Mouse (Mus musculus) stomach, postnatal 0 days (tissue): ENCODE data around the gene Lgals7. TPM values are rescaled to one million over a fixed set of nuclear protein-coding genes. Genes with fewer than 3 reads are reported as not detected.

Experiments
- ATAC-seq: fragments of 200-750 bp; cut with Nextera tagmentation; 2 replicates; pipeline ENCODE4 v1.8.0; 2017; ENCODE audit not compliant: low FRiP score, low TSS enrichment
- DNase-seq: peaks from one replicate; pipeline ENCODE4 v3.0.0-alpha.2; 2016; ENCODE audit warnings: low spot score
- H3K27ac ChIP-seq: fragments of 300-500 bp; sonication (generic); replicated peaks from 2 replicates; pipeline ENCODE4 v1.5.1; 2014; ENCODE audit warnings: mild to moderate bottlenecking, control low read depth
- H3K27me3 ChIP-seq: fragments of 300-500 bp; sonication (generic); 2 replicates; pipeline ENCODE4 v1.6.1; 2014; ENCODE audit warnings: low read length; ENCODE audit not compliant: control insufficient read depth, insufficient read depth
- H3K36me3 ChIP-seq: fragments of 300-500 bp; sonication (generic); 2 replicates; pipeline ENCODE4 v1.6.1; 2014; ENCODE audit warnings: low read length, mixed read lengths; ENCODE audit not compliant: control insufficient read depth, insufficient read depth
- H3K4me1 ChIP-seq: fragments of 300-500 bp; sonication (generic); replicated peaks from 2 replicates; pipeline ENCODE4 v1.6.1; 2014; ENCODE audit warnings: antibody characterized with exemption; ENCODE audit not compliant: control insufficient read depth, insufficient read depth
- H3K4me2 ChIP-seq: fragments of 300-500 bp; sonication (generic); replicated peaks from 2 replicates; pipeline ENCODE4 v1.6.1; 2014; ENCODE audit warnings: low read depth, mild to moderate bottlenecking, control low read depth, moderate library complexity
- H3K4me3 ChIP-seq: fragments of 300-500 bp; sonication (generic); 2 replicates; pipeline ENCODE4 v1.5.1; 2014; ENCODE audit warnings: low read depth, low read length, control low read depth
- H3K9ac ChIP-seq: fragments of 300-500 bp; sonication (generic); 2 replicates; pipeline ENCODE4 v1.6.1; 2014; ENCODE audit warnings: mild to moderate bottlenecking, low read length, control low read depth, mixed read lengths
- H3K9me3 ChIP-seq: fragments of 300-500 bp; sonication (generic); 2 replicates; pipeline ENCODE4 v1.6.1; 2016; ENCODE audit warnings: low read length; ENCODE audit not compliant: control insufficient read depth
- CTCF ChIP-seq: IDR thresholded peaks from 2 replicates; pipeline ENCODE4 v1.5.1; 2016; ENCODE audit warnings: antibody characterized with exemption, low read depth, mild to moderate bottlenecking, moderate library complexity
- EP300 ChIP-seq: optimal IDR thresholded peaks from 2 replicates; pipeline ENCODE3; 2016; ENCODE audit warnings: antibody characterized with exemption
- WGBS: fragments of 180-500 bp; shearing (Covaris S2); extraction: QIAGEN DNeasy Blood & Tissue Kit; methylation state at CpG from one replicate; pipeline ENCODE4 v1.1.7; 2014; 5-methylcytosine and 5-hydroxymethylcytosine counted together
- polyA plus RNA-seq: library from polyadenylated mRNA; unstranded; fragments of >200 nt; fragmentation: Nextera tagmentation; extraction: Ambion mirVana; gene quantifications from 2 replicates; pipeline ENCODE4 v1.2.1, GENCODE M21; 2015

The Lgals7 gene
- polyA plus RNA-seq, 1 experiment from 2014 or later = 301 TPM

DNA sequence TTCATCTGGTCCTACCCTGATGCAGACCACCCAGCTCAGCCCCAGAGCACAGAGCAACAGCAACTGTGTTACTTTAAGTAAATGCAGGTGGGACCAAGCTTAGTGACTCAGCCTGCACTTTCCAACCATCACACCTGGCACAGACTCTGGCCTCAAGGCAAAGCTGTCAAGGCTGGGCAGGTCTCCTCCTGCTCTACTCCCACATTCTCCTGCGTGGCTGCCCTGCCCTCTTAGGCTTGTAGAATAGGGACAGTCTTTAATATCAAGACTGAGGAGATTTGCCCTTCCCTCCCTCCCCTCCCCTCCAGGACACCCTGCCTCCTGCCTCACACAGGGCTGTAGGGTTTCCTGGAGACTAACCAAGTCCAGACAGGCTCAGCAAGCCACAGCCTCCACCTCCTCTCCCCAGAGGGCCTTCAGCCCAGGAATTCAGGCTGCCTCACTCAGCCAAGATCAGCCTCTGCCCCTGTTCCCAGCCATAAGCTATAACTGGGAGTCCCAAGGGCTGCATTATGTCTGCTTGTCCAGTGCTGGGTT is 13.9 kb upstream of the Lgals7 start:
- no peaks in the 10 kb centered on the region for H3K9me3 ChIP-seq
- peak; percentile 86 for ATAC-seq
- peak overlapping the region; percentile 84 for H3K27ac ChIP-seq
- DNase-seq = peak; percentile 70
- H3K4me3 ChIP-seq = no peak overlapping the region
- peaks cover 3% of the 10 kb centered on the region; the same call in 1 of the 2 replicates for H3K4me1 ChIP-seq
- no peak for TF ChIP-seq EP300
- no peak overlapping the region for H3K9ac ChIP-seq
- no peak overlapping the region for H3K4me2 ChIP-seq
- 25% methylated on average over 1 of the region's 1 CpGs for WGBS
- no peaks in the 10 kb centered on the region for H3K27me3 ChIP-seq
- no peaks in the 10 kb centered on the region for H3K36me3 ChIP-seq

DNA sequence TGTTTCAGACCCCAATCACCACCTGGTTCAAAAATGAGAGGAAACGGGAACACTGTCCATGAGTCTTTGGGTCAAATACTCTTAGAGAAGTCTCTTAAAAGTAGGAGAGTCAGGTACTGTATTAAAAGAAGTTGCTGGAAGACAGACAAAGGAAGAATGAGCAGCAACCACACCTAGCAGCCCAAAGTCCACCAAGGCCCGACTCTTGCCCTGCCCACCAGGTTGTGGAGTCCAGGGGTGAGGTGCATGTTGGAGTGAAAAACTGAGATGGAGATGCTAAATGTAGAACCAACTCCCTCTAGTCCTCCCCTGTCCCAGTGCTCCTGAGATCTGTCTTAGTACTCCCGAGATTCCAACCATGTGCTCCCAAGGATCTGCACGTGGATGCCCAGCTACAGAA is 13.0 kb upstream of the Lgals7 start:
- DNase-seq = peak; percentile 38
- TF ChIP-seq CTCF (no peak), EP300 (no peak)
- Histone ChIP-seq H3K36me3 (no peaks in the 10 kb centered on the region), H3K27ac (peak overlapping the region; percentile 84; the same call in 1 of the 2 replicates), H3K9me3 (no peaks in the 10 kb centered on the region), H3K9ac (no peak overlapping the region), H3K27me3 (no peaks in the 10 kb centered on the region), H3K4me2 (no peak overlapping the region), H3K4me1 (peaks cover 3% of the 10 kb centered on the region; the same call in 1 of the 2 replicates), H3K4me3 (no peak overlapping the region)
- no peak for ATAC-seq
- WGBS = 70% methylated on average over 4 of the region's 4 CpGs

DNA sequence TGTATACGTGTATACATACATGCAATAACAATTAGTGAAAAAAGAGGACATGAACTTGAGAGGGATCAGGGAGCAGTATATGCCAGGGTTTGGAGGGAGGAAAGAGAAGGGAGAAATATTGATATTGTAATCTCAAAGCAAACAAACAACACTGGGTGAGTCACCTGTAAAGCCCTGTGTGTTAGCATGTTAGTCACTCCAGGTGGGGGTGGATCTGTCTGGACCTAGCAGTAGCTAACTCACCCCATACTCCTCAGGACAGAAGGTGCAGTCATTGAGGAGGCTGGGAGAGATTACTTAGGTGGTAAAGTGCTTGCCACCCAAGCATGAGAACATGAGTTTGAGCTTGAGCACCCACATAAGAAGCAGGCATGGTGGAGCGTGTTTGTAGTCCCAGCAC is 3.7 kb upstream of the Lgals7 start:
- peak overlapping the region; percentile 67 for H3K27ac ChIP-seq
- WGBS = 72% methylated on average over 2 of the region's 2 CpGs
- no peak overlapping the region for H3K4me2 ChIP-seq
- H3K4me1 ChIP-seq = peaks cover 4% of the 10 kb centered on the region; the same call in 1 of the 2 replicates
- peak; percentile 90 for ATAC-seq
- DNase-seq = peak; percentile 57
- H3K9ac ChIP-seq = no peak overlapping the region
- TF ChIP-seq EP300 (no peak), CTCF (no peak)
- no peaks in the 10 kb centered on the region for H3K36me3 ChIP-seq
- no peak overlapping the region for H3K4me3 ChIP-seq
- H3K27me3 ChIP-seq = no peaks in the 10 kb centered on the region
- no peaks in the 10 kb centered on the region for H3K9me3 ChIP-seq

DNA sequence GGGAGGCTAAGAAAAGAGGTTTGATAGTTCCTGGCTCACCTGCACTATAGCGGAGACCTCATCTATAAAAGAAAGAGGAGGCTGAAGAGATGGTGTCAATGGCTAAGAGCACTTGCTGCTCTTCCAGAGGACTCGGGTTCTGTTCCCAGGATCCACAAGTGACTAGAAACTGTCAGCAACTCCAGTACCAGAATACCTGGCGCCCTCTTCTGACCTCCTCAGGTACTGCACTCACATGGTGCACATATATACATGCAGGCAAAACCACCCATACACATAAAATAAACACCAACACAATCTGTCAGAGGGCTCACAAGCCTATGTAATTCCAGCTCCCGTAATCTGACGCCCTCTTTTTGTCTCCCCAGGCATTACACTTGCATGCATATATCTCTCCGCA is 2.8 kb upstream of the Lgals7 start:
- Histone ChIP-seq H3K4me2 (no peak overlapping the region), H3K27ac (no peak overlapping the region), H3K36me3 (no peaks in the 10 kb centered on the region), H3K4me3 (no peak overlapping the region), H3K27me3 (no peaks in the 10 kb centered on the region), H3K4me1 (peaks cover 4% of the 10 kb centered on the region; the same call in 1 of the 2 replicates), H3K9ac (no peak overlapping the region), H3K9me3 (no peaks in the 10 kb centered on the region)
- 84% methylated on average over 6 of the region's 6 CpGs for WGBS
- TF ChIP-seq EP300 = no peak
- peak; percentile 44 for TF ChIP-seq CTCF
- no peak for ATAC-seq
- DNase-seq = no peak

DNA sequence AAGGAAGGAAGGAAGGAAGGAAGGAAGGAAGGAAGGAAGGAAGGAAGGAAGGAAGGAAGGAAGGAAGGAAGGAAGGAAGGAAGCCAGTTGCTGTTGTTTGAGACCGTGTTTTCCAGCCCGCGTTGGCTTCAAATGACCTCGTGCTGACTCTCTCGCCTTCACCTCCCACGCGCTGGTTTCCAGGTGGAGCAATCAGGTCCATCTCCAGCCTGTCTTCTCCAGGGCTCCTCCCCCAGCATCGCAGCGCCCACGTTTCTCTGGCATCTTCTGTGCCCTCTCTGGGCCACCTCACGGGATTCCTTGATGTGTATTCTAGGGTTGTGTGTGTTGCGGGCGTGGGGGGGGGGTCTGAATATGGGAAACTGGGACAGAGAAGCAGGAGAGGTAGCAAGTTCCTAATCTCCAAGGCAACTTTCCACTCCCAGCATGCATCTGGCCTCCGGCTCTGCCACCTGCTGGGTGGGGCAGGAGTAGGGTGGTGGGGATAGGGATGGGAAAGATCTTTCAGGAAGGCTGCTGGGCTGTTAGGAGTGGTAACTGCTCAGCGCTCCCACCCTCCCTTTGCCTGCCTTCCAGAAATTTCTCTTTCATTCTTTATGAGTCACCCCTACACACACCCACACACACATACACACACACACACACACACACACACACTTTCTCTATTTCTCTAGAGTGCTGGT is 695 bp upstream of the Lgals7 start:
- H3K4me2 ChIP-seq = peak overlapping the region; percentile 14; the same call in 1 of the 2 replicates
- peak; percentile 63 for DNase-seq
- no peaks in the 10 kb centered on the region for H3K36me3 ChIP-seq
- H3K27me3 ChIP-seq = no peaks in the 10 kb centered on the region
- H3K27ac ChIP-seq = peak overlapping the region; percentile 73
- no peak overlapping the region for H3K4me3 ChIP-seq
- ATAC-seq = peak; percentile 49
- H3K4me1 ChIP-seq = peaks cover 4% of the 10 kb centered on the region; the same call in 1 of the 2 replicates
- no peak overlapping the region for H3K9ac ChIP-seq
- no peaks in the 10 kb centered on the region for H3K9me3 ChIP-seq
- WGBS = 63% methylated on average over 15 of the region's 15 CpGs
- TF ChIP-seq EP300 (no peak), CTCF (peak; percentile 34; the same call in 1 of the 2 replicates)

DNA sequence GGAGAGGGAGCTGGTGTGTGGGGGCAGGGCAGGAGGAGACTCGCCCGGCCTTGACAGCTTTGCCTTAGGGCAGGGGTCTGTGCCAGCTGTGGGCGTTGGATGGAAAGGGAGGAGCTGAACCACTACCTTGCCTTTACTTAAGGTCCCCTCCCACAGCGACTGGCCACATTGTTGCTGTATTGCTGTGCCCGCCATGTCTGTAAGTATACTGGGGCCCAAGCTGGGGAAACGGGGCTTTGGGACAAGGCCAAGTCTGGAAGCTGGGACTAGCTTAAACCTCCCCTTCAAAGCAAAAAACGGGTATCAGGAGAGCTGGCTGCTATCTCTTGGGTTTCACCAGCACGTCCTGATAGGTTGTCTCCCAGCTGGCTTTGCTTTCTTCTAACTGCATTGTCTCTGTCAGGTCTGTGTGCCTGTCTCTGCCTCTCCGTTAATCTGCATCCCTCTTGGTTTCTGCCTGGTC is 666 bp downstream of the Lgals7 start:
- Histone ChIP-seq H3K4me3 (peak overlapping the region; percentile 24), H3K4me2 (peak overlapping the region; percentile 52), H3K9me3 (no peaks in the 10 kb centered on the region), H3K4me1 (peaks cover 4% of the 10 kb centered on the region; the same call in 1 of the 2 replicates), H3K9ac (peak overlapping the region; percentile 24), H3K27me3 (no peaks in the 10 kb centered on the region), H3K27ac (peak overlapping the region; percentile 73), H3K36me3 (no peaks in the 10 kb centered on the region)
- ATAC-seq = no peak
- peak; percentile 33 for DNase-seq
- 38% methylated on average over 9 of the region's 9 CpGs for WGBS
- TF ChIP-seq EP300 = no peak
- no peak for TF ChIP-seq CTCF
